Mouse (Mus musculus) limb, embryonic 10.5 days (tissue): Measurements from ENCODE around the gene Angptl2. TPM values are rescaled to one million over a fixed set of nuclear protein-coding genes. Genes with fewer than 3 reads are reported as not detected.

ENCODE experiments used
- DNase-seq: peaks from one replicate; pipeline ENCODE4 v3.0.0-alpha.2; 2017; ENCODE audit warnings: low spot score
- H3K27ac ChIP-seq: fragments of 300-500 bp; sonication (generic); 2 replicates; pipeline ENCODE4 v1.5.1; 2016; ENCODE audit warnings: mild to moderate bottlenecking
- H3K27me3 ChIP-seq: fragments of 300-500 bp; sonication (generic); 2 replicates; pipeline ENCODE4 v1.6.1; 2016; ENCODE audit warnings: low read depth, mild to moderate bottlenecking; ENCODE audit not compliant: poor library complexity, severe bottlenecking
- H3K36me3 ChIP-seq: fragments of 300-500 bp; sonication (generic); 2 replicates; pipeline ENCODE4 v1.6.1; 2016; ENCODE audit warnings: mild to moderate bottlenecking, moderate library complexity
- H3K4me1 ChIP-seq: fragments of 300-500 bp; sonication (generic); 2 replicates; pipeline ENCODE4 v1.6.1; 2016
- H3K4me3 ChIP-seq: fragments of 300-500 bp; sonication (generic); 2 replicates; pipeline ENCODE4 v1.5.1; 2016; ENCODE audit warnings: mild to moderate bottlenecking, moderate library complexity
- H3K9me3 ChIP-seq: fragments of 300-500 bp; sonication (generic); replicated peaks from 2 replicates; pipeline ENCODE4 v1.6.1; 2016; ENCODE audit warnings: mild to moderate bottlenecking
- WGBS: fragments of 180-500 bp; shearing (Covaris S2); methylation state at CpG from one replicate; pipeline ENCODE4 v1.1.7; 2016; 5-methylcytosine and 5-hydroxymethylcytosine counted together
- polyA plus RNA-seq: library from polyadenylated mRNA; unstranded; fragments of >200 nt; fragmentation: Nextera tagmentation; extraction: Ambion mirVana; gene quantifications from 2 replicates; pipeline ENCODE4 v1.2.1, GENCODE M21; 2016

Gene Angptl2
- polyA plus RNA-seq, 1 experiment from 2014 or later = 51.8 TPM

GRCm38 (mm10) chr2:33179930-33180630, 35.8 kb upstream of the Angptl2 start:
- 66% methylated on average over 16 of the region's 16 CpGs for WGBS
- Histone ChIP-seq H3K27ac (peak overlapping the region; percentile 83), H3K4me3 (no peak overlapping the region), H3K9me3 (no peaks in the 10 kb centered on the region), H3K27me3 (no peaks in the 10 kb centered on the region), H3K36me3 (no peaks in the 10 kb centered on the region), H3K4me1 (peaks cover 43% of the 10 kb centered on the region)
- peak; percentile 57 for DNase-seq

DNA sequence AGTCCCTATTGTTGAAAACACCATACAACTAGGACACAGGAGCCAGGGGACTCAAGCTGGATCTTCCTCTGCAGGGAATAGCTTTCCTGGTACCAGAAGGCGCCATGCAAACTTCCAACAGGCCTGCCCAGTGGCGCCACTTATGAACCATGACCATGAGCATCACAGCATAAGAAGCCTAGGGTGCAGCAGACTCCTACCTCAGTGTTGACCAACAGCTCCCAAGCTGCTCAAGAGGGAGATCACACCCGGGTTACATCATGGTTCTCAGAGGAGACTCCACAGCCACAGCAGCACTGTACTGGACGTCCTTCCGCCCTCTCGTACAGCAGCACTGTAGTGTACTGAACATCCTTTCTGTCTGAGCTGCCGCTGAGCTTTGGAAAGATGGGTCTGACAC, 32.5 kb upstream of the Angptl2 start:
- Histone ChIP-seq H3K36me3 (no peaks in the 10 kb centered on the region), H3K27me3 (no peaks in the 10 kb centered on the region), H3K4me1 (peaks cover 28% of the 10 kb centered on the region), H3K27ac (0 out of 2 replicates have a peak overlapping the region, but pooled peaks have one; percentile 33), H3K9me3 (no peaks in the 10 kb centered on the region), H3K4me3 (no peak overlapping the region)
- 92% methylated on average over 7 of the region's 7 CpGs for WGBS
- no peak for DNase-seq

GRCm38 (mm10) chr2:33184641-33185040, 31.2 kb upstream of the Angptl2 start:
- H3K27me3 ChIP-seq = no peaks in the 10 kb centered on the region
- H3K27ac ChIP-seq = no peak overlapping the region
- no peaks in the 10 kb centered on the region for H3K36me3 ChIP-seq
- DNase-seq = no peak
- peaks cover 20% of the 10 kb centered on the region for H3K4me1 ChIP-seq
- no peaks in the 10 kb centered on the region for H3K9me3 ChIP-seq
- H3K4me3 ChIP-seq = no peak overlapping the region
- WGBS = 84% methylated on average over 10 of the region's 10 CpGs

DNA sequence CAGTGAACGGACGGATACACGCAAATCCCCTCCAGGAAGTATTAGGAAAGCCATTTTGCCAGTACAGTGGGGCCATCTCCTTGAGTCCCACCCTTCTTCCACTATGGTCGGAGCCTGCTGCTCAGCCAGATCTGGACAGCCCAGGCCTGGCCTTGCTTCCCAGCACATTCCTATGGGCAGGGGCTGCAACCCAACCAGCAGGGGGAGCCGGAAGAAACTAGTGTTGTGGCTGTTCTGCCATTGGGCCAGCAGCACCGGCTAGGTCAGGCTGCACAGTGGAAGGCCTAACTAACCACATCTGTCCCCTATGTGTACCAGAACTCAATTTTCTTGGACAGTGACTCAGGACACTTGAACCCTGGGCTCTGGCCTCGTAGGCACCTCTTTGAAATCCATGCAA, 30.6 kb upstream of the Angptl2 start:
- peaks cover 14% of the 10 kb centered on the region for H3K4me1 ChIP-seq
- H3K27me3 ChIP-seq = no peaks in the 10 kb centered on the region
- 72% methylated on average over 7 of the region's 7 CpGs for WGBS
- DNase-seq = no peak
- no peaks in the 10 kb centered on the region for H3K36me3 ChIP-seq
- no peaks in the 10 kb centered on the region for H3K9me3 ChIP-seq
- H3K4me3 ChIP-seq = no peak overlapping the region
- no peak overlapping the region for H3K27ac ChIP-seq

- 75% methylated on average over 7 of the region's 7 CpGs for WGBS
- H3K27ac ChIP-seq = 0 out of 2 replicates have a peak overlapping the region, but pooled peaks have one; percentile 34
- DNase-seq = no peak
Measured at GRCm38 (mm10) chr2:33186505-33186904, 29.4 kb upstream of the Angptl2 start.

DNA sequence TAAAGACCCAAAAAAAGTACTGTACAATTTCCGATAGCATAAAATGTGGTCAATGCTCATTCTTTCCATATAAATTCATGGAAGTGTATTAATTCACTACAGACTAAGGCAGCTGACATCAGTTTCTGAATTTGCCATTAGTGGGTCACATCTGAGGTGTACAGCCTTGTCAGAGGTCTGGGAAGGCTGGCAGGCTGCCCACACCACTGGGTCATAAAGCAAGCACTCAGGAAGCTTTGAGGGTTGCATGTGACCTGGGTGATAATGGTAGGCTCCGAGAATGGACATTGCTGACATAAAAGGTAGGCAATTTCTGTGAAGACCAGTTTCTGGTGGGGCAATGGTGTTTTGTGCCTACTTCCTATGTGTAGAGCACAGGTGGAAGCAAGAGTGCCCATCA, 28.0 kb upstream of the Angptl2 start:
- Histone ChIP-seq H3K9me3 (no peaks in the 10 kb centered on the region), H3K27ac (no peak overlapping the region)

More at GRCm38 (mm10) chr2:33186505-33186904, 29.4 kb upstream of the Angptl2 start:
- no peaks in the 10 kb centered on the region for H3K9me3 ChIP-seq
- no peaks in the 10 kb centered on the region for H3K36me3 ChIP-seq
- no peaks in the 10 kb centered on the region for H3K27me3 ChIP-seq
- H3K4me1 ChIP-seq = peaks cover 9% of the 10 kb centered on the region; the same call in 1 of the 2 replicates
- H3K4me3 ChIP-seq = no peak overlapping the region

DNA sequence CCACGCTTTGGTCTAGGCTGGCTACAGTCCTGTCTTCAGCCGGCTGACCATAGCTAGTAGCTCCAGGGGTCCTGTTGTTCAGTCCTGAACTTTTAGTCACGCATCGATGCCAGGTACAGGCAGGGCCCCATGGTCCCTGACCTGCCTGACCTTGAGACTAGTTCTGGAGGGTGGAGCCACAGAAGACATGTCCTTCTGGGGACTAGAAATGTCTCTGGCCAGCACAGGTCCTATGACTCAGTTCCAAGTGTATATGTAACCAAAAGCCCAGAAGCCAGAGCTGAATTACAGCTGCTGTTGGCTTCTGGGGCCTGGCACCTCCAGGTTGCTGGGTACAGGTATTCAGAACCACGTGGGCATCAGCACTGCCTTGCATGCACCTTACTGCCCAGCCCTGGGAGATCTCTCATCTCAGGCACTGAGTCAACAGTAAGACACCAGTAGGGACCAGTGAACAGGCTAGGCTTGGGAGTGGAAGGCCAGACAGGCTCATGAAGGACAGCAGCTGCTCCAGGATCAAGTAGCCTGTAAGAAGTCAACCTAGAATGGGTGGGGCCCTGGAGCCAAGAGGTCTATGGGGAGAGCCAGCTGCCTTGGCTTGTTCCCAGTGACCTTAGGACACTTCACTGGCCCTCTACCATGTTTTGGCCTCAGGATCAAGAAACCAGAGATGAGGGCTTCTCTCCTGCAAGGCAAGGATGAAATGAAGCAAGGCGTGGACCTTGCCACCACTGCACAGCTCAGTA, 26.8 kb upstream of the Angptl2 start:
- H3K4me1 ChIP-seq = peaks cover 9% of the 10 kb centered on the region; the same call in 1 of the 2 replicates
- 88% methylated on average over 6 of the region's 6 CpGs for WGBS
- H3K27ac ChIP-seq = peak overlapping the region; percentile 31; the same call in 1 of the 2 replicates
- no peaks in the 10 kb centered on the region for H3K36me3 ChIP-seq
- H3K4me3 ChIP-seq = no peak overlapping the region
- H3K27me3 ChIP-seq = no peaks in the 10 kb centered on the region
- no peak for DNase-seq
- H3K9me3 ChIP-seq = no peaks in the 10 kb centered on the region

More for the DNA sequence above, 28.0 kb upstream of the Angptl2 start:
- no peaks in the 10 kb centered on the region for H3K36me3 ChIP-seq
- H3K4me1 ChIP-seq = peaks cover 9% of the 10 kb centered on the region; the same call in 1 of the 2 replicates
- H3K27me3 ChIP-seq = no peaks in the 10 kb centered on the region
- 93% methylated on average over 2 of the region's 2 CpGs for WGBS
- no peak for DNase-seq
- H3K4me3 ChIP-seq = no peak overlapping the region

DNA sequence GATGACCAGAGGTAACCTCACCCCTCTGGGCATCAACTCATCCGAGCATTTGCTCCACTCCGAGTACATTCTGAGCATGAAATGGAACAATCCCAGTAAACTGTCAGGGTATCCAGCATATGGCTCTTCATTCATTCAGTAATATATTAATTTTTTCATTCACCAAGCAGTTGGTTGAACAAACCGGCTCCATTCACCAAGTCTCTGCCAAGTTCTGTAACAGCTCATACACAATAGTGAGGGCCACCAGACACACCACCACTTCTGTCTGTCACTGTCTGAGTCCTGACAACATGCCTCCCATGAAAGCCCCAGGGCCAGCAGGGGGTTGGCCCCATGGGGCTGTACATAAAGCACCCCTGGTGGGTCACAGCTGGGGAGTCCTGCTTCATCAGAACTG, 25.9 kb upstream of the Angptl2 start:
- no peaks in the 10 kb centered on the region for H3K9me3 ChIP-seq
- H3K4me1 ChIP-seq = peaks cover 8% of the 10 kb centered on the region; the same call in 1 of the 2 replicates
- H3K36me3 ChIP-seq = no peaks in the 10 kb centered on the region
- no peak overlapping the region for H3K4me3 ChIP-seq
- H3K27ac ChIP-seq = no peak overlapping the region
- H3K27me3 ChIP-seq = no peaks in the 10 kb centered on the region
- WGBS = 93% methylated on average over 3 of the region's 3 CpGs
- no peak for DNase-seq

DNA sequence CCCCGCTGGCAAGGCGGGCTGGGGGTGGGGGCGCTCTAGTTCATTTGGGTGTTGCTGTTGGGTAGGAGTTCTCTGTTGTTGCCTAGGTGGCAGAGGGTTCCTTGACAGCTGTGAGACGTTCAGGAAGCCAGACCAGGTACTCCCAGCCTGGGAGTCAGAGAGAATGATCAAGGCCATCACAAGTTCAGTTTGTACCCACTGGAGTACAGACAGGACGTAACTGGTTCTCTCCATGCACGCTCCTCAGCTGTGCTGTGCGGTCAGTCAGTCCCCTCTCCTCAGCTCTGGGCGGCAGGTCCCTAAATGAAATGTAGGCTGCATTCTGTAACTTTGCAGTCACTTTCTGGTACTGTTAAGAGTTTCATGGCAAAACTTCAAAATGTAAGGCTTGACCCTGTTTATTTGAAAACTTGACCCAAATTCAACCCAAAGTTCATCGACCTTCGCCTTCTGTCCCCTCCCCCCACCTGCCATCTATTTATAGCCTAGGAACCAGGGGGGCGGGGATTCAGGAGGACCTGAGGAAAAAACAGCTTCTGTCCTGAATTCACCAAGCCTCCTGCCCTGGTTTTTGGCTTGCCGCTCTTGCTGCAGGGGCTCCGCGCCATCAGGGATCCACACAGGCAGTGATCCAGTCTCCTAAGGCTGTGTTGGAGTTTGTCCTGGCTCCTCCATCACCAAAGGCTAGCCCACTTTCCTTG, 15.4 kb upstream of the Angptl2 start:
- H3K27ac ChIP-seq = peak overlapping the region; percentile 39; the same call in 1 of the 2 replicates
- H3K36me3 ChIP-seq = no peaks in the 10 kb centered on the region
- no peaks in the 10 kb centered on the region for H3K27me3 ChIP-seq
- no peaks in the 10 kb centered on the region for H3K9me3 ChIP-seq
- H3K4me1 ChIP-seq = peaks cover 25% of the 10 kb centered on the region
- 70% methylated on average over 14 of the region's 14 CpGs for WGBS
- no peak for DNase-seq
- H3K4me3 ChIP-seq = no peak overlapping the region

DNA sequence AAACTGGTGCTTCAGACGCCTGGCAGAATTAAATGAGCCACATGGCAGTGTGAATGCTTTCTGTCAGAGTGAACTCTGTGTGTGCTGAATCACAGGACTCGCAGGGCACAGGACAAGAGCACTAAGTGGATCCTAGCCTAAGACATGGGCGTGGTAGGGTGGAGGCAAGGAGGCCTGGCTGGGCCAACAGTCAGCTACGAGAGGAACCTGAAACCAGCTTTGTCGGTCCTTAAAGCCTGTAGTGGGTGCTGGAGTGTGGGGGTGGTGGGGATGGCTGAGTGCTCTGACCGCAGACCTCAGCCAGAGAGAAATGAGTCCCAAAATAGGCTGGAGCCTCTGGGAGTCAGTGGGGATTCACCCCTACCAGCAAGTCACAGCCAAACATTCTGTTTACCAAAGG, 12.6 kb upstream of the Angptl2 start:
- H3K9me3 ChIP-seq = no peaks in the 10 kb centered on the region
- 57% methylated on average over 6 of the region's 6 CpGs for WGBS
- no peak for DNase-seq
- no peak overlapping the region for H3K4me3 ChIP-seq
- peaks cover 45% of the 10 kb centered on the region for H3K4me1 ChIP-seq
- no peaks in the 10 kb centered on the region for H3K27me3 ChIP-seq
- H3K36me3 ChIP-seq = no peaks in the 10 kb centered on the region
- no peak overlapping the region for H3K27ac ChIP-seq

- Histone ChIP-seq H3K9me3 (no peaks in the 10 kb centered on the region), H3K27me3 (no peaks in the 10 kb centered on the region), H3K4me1 (peaks cover 44% of the 10 kb centered on the region), H3K36me3 (no peaks in the 10 kb centered on the region), H3K27ac (no peak overlapping the region), H3K4me3 (no peak overlapping the region)
- 90% methylated on average over 5 of the region's 5 CpGs for WGBS
- DNase-seq = no peak
Measured at GRCm38 (mm10) chr2:33204980-33205379, 10.9 kb upstream of the Angptl2 start.

GRCm38 (mm10) chr2:33205939-33206525, 9.8 kb upstream of the Angptl2 start:
- Histone ChIP-seq H3K4me1 (peaks cover 40% of the 10 kb centered on the region), H3K27ac (no peak overlapping the region; the same call in 1 of the 2 replicates), H3K27me3 (no peaks in the 10 kb centered on the region), H3K4me3 (no peak overlapping the region), H3K9me3 (no peaks in the 10 kb centered on the region), H3K36me3 (no peaks in the 10 kb centered on the region)
- DNase-seq = no peak
- 47% methylated on average over 14 of the region's 14 CpGs for WGBS
